Mouse (Mus musculus): ENCODE data around the gene Cep83.

GRCm38 (mm10) chr10:94780618-94781262 is 92.3 kb downstream of the Cep83 start:
- TF ChIP-seq POLR2A (IDR thresholded peaks at IDR 0.05; ENCODE audit: control insufficient read depth in 1 of 2, insufficient read depth in 1 of 2, low read depth in 1 of 2, low read length in 2 of 2, poor library complexity in 1 of 2): no peak
- no peak for TF ChIP-seq CTCF (IDR thresholded peaks at IDR 0.05 in 2 of 3, conservative IDR thresholded peaks at IDR 0.05 in 1 of 3; ENCODE audit: control insufficient read depth in 1 of 3, insufficient read depth in 1 of 3, low read depth in 2 of 3, low read length in 3 of 3, poor library complexity in 1 of 3, severe bottlenecking in 1 of 3)
- TF ChIP-seq RAD21 (IDR thresholded peaks at IDR 0.05; ENCODE audit: low read depth, low read length): no peak
- TF ChIP-seq TBP (IDR thresholded peaks at IDR 0.05; ENCODE audit: low read depth, low read length): no peak
- TF ChIP-seq USF1 (IDR thresholded peaks at IDR 0.05; ENCODE audit: low read depth, low read length): no peak
- TF ChIP-seq MXI1 (IDR thresholded peaks at IDR 0.05; ENCODE audit: low read depth, low read length): no peak
- TF ChIP-seq KAT2A (conservative IDR thresholded peaks at IDR 0.05; ENCODE audit: low read depth, low read length): no peak

Measured in MEL (cell line).